Mouse (Mus musculus) lung, embryonic 15.5 days (tissue): ENCODE data around the gene Zfp78. TPM values are rescaled to one million over a fixed set of nuclear protein-coding genes. Genes with fewer than 3 reads are reported as not detected.
"Not testable (repeated sequence)": the region's sequence is repeated elsewhere in the genome, so short reads cannot be mapped to it uniquely, and the experiment has no call there.

Experiments used
- ATAC-seq: fragments of 200-750 bp; cut with Nextera tagmentation; 2 replicates; pipeline ENCODE4 v1.8.0; 2017; ENCODE audit warnings: moderate number of reproducible peaks, borderline replicate concordance; ENCODE audit not compliant: low FRiP score, low TSS enrichment; ENCODE audit errors: extremely low read depth
- H3K27ac ChIP-seq: fragments of 300-500 bp; sonication (generic); 2 replicates; pipeline ENCODE4 v1.5.1; 2015; ENCODE audit warnings: moderate library complexity, mild to moderate bottlenecking, inconsistent platforms
- H3K27me3 ChIP-seq: fragments of 300-500 bp; sonication (generic); 2 replicates; pipeline ENCODE4 v1.6.1; 2015; ENCODE audit warnings: inconsistent platforms
- H3K36me3 ChIP-seq: fragments of 300-500 bp; sonication (generic); 2 replicates; pipeline ENCODE4 v1.6.1; 2015; ENCODE audit warnings: inconsistent platforms
- H3K4me1 ChIP-seq: fragments of 300-500 bp; sonication (generic); 2 replicates; pipeline ENCODE4 v1.6.1; 2015; ENCODE audit warnings: inconsistent platforms
- H3K4me2 ChIP-seq: fragments of 300-500 bp; sonication (generic); 2 replicates; pipeline ENCODE4 v1.6.1; 2015; ENCODE audit warnings: inconsistent platforms, mild to moderate bottlenecking, moderate library complexity
- H3K4me3 ChIP-seq: fragments of 300-500 bp; sonication (generic); 2 replicates; pipeline ENCODE4 v1.5.1; 2015; ENCODE audit warnings: mild to moderate bottlenecking, inconsistent platforms
- H3K9ac ChIP-seq: fragments of 300-500 bp; sonication (generic); 2 replicates; pipeline ENCODE4 v1.6.1; 2015; ENCODE audit warnings: inconsistent platforms
- H3K9me3 ChIP-seq: fragments of 300-500 bp; sonication (generic); 2 replicates; pipeline ENCODE4 v1.6.1; 2016; ENCODE audit warnings: inconsistent platforms
- WGBS: fragments of 180-500 bp; shearing (Covaris S2); methylation state at CpG from one replicate; pipeline ENCODE4 v1.1.7; 2015; 5-methylcytosine and 5-hydroxymethylcytosine counted together
- polyA plus RNA-seq: library from polyadenylated mRNA; unstranded; fragments of >200 nt; fragmentation: Nextera tagmentation; extraction: Ambion mirVana; gene quantifications from 2 replicates; pipeline ENCODE4 v1.2.1, GENCODE M21; 2015

Zfp78 gene
- polyA plus RNA-seq, 1 experiment from 2014 or later, result 3.4 TPM

DNA sequence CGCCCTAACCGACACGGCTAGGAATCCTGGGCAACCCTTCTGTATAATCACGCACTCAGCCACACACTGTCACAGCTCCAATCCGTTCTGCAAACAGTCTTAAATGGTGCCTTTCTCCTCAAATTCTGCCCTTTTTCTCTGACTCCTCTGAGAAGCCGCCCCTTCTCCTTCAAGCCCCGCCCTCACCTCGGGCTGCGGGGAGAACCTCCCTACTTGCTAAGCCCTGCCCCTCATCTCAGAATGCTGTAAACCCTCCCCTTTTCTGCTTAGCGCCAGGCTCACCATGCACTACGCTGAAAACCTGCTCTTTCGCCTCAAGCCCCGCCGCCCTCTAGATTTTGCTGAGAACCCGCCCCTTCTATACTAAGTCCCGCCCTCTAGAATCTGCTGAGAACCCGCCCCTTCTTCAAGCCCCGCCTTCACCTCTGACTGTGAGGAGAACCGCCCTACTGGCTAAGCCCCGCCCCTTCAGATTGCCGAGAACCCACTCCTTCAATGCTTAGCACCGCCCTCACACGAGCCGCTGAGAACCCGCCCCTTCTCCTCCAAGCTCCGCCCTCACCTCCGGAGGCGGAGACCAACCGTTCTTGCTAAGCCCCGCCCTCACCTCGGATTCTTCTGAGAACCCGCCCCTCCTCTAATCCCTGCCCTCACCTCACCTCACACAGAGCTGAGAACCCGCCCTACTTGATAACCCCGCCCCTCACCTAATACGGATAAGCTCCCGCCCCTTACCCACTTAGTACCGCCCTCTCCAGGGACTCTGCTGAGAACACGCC, 623 bp upstream of the Zfp78 start:
- peak; percentile 94 for ATAC-seq
- H3K9ac ChIP-seq, result peak overlapping the region; percentile 66
- under 1% methylated on average over 35 of the region's 38 CpGs for WGBS
- H3K9me3 ChIP-seq, result no peaks in the 10 kb centered on the region
- H3K27ac ChIP-seq, result peak overlapping the region; percentile 95
- H3K4me2 ChIP-seq, result peak overlapping the region; percentile 78
- peak overlapping the region; percentile 66 for H3K4me3 ChIP-seq
- peaks cover 5% of the 10 kb centered on the region; the same call in 1 of the 2 replicates for H3K4me1 ChIP-seq
- no peaks in the 10 kb centered on the region for H3K36me3 ChIP-seq
- no peaks in the 10 kb centered on the region for H3K27me3 ChIP-seq

DNA sequence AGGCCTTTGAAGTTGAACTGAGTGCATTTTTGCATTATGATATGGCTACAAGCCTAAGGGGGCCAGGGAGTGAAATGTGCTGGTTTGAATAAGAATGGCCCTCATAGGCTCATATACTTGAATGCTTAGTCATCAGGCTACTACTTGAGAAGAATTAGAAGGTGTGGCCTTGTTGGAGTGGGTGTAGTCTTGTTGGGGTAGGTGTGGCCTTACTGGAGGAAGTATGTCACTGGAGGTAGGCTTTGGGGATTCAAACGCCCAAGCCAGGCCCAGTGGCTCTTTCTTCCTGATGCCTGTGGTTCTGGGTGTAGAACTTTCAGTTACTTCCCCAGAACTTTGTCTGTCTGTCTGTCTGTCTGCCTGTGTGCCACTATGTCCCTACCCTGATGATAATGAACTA, 1.7 kb downstream of the Zfp78 start:
- no peak overlapping the region for H3K9ac ChIP-seq
- no peak overlapping the region for H3K27ac ChIP-seq
- no peak overlapping the region for H3K4me2 ChIP-seq
- no peak for ATAC-seq
- H3K36me3 ChIP-seq, result no peaks in the 10 kb centered on the region
- no peak overlapping the region for H3K4me3 ChIP-seq
- 58% methylated on average over 1 of the region's 1 CpGs for WGBS
- no peaks in the 10 kb centered on the region for H3K27me3 ChIP-seq
- H3K9me3 ChIP-seq, result no peaks in the 10 kb centered on the region
- H3K4me1 ChIP-seq, result peaks cover 5% of the 10 kb centered on the region; the same call in 1 of the 2 replicates

DNA sequence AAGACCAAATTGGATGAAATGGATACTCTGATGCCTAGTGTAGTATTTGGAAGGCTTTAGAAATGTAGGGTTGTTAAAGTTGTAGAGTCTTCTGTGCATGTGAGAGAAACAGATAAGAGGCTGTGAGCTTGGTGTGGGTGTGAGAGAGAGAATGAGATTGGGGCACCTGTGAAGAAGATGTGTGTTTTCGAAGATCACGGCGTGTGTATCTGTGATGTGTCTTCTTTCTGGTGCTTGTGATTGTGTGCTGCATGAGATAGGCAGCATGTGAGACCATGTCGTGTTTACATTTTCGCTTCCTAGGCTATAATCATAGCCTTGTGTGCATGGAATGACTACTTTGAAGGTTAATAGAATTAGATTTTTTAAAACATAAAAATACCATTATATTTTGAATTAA, 4.1 kb downstream of the Zfp78 start:
- ATAC-seq, result no peak
- Histone ChIP-seq H3K9ac (no peak overlapping the region), H3K27me3 (no peaks in the 10 kb centered on the region), H3K36me3 (no peaks in the 10 kb centered on the region), H3K9me3 (no peaks in the 10 kb centered on the region), H3K27ac (no peak overlapping the region), H3K4me1 (no peaks in the 10 kb centered on the region), H3K4me3 (no peak overlapping the region), H3K4me2 (no peak overlapping the region)
- 89% methylated on average over 5 of the region's 5 CpGs for WGBS

DNA sequence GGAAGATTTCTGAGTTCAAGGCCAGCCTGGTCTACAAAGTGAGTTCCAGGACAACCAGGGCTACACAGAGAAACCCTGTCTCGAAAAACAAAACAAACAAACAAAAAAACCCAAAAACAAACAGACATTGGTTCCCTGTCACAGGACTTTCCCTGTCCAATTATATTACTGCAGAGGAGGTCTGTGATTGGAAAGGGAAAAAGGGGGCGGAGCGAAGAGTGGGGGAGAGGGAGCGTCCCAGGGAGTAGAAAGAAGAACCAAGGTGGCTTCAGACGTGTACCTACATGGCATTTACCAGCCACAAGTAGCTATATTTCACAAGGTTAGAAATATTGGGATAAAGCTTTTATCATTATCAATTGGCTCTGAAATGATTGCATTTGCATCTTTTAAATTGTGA, 5.1 kb downstream of the Zfp78 start:
- 75% methylated on average over 5 of the region's 5 CpGs for WGBS
- H3K9me3 ChIP-seq, ATAC-seq, H3K36me3 ChIP-seq, H3K9ac ChIP-seq, H3K27me3 ChIP-seq, H3K27ac ChIP-seq, H3K4me2 ChIP-seq, H3K4me1 ChIP-seq, H3K4me3 ChIP-seq: not testable (repeated sequence)

DNA sequence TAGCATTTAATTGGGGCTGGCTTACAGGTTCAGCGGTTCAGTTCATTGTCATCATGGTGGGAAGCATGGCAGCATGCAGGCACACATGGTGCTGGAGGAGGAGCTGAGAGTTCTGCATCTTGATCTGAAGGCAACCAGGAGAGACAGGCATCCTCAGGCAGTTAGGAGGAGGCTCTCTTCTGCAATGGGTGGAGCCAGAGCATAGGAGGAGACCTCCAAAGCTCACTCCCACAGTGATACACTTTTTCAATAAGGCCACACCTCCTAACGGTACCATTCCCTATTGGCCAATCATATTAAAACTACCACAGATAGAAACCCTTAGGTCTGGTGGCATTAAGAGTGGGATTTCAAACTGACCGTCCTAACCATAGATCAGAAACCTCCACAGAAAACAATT, 6.4 kb downstream of the Zfp78 start:
- WGBS, result 88% methylated on average over 3 of the region's 3 CpGs
- H3K4me2 ChIP-seq, result no peak overlapping the region
- no peak overlapping the region for H3K9ac ChIP-seq
- H3K36me3 ChIP-seq, result no peaks in the 10 kb centered on the region
- ATAC-seq, result no peak; the same call in 1 of the 2 replicates
- no peak overlapping the region for H3K4me3 ChIP-seq
- no peaks in the 10 kb centered on the region for H3K4me1 ChIP-seq
- no peaks in the 10 kb centered on the region for H3K27me3 ChIP-seq
- H3K9me3 ChIP-seq, result no peaks in the 10 kb centered on the region
- H3K27ac ChIP-seq, result no peak overlapping the region

DNA sequence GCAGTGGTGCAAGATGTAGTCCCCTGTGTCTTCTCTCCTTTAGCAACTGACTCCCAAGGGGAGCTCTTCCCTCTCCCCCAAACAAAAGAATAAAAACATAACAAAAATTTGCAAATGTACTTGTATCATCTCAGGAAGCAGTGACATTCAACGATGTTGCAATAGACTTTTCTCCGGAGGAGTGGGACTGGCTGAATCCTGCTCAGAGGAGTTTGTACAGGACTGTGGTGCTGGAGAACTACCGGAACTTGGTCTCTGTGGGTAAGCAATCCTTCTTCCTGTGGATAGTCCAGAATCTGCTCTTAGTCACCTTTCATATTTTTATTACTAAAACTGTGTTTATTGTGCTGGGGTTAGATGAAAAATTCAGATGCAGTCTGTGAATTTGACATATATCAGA, 9.9 kb downstream of the Zfp78 start:
- 0 out of 2 replicates have a peak, but pooled peaks cover 4% of the 10 kb centered on the region for H3K36me3 ChIP-seq

DNA sequence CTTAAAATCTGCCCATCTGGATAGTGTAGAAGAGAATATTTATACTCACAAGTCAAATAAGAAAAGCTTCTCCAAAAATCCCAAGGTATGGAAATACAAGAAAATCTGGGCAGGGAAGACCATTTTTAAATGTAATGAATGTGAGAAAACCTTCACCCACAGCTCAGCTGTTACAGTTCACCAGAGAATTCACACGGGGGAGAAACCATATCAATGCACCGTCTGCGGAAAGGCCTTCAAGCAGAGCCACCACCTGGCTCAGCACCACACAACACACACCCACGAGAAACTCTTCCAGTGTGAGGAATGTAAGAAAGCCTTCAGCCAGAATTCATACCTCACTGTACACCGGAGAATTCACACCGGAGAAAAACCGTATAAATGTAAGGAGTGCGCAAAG, 15.4 kb downstream of the Zfp78 start:
- 81% methylated on average over 8 of the region's 8 CpGs for WGBS
- Histone ChIP-seq H3K4me3 (no peak overlapping the region), H3K36me3 (0 out of 2 replicates have a peak, but pooled peaks cover 4% of the 10 kb centered on the region), H3K9me3 (no peaks in the 10 kb centered on the region), H3K4me2 (no peak overlapping the region), H3K27ac (no peak overlapping the region), H3K27me3 (no peaks in the 10 kb centered on the region), H3K9ac (no peak overlapping the region), H3K4me1 (peaks cover 7% of the 10 kb centered on the region; the same call in 1 of the 2 replicates)
- no peak for ATAC-seq

More for the DNA sequence above, 9.9 kb downstream of the Zfp78 start:
- Histone ChIP-seq H3K27ac (no peak overlapping the region), H3K4me3 (no peak overlapping the region), H3K4me2 (no peak overlapping the region), H3K9ac (no peak overlapping the region), H3K27me3 (no peaks in the 10 kb centered on the region), H3K9me3 (no peaks in the 10 kb centered on the region), H3K4me1 (no peaks in the 10 kb centered on the region)
- WGBS, result 83% methylated on average over 3 of the region's 3 CpGs
- ATAC-seq, result no peak

DNA sequence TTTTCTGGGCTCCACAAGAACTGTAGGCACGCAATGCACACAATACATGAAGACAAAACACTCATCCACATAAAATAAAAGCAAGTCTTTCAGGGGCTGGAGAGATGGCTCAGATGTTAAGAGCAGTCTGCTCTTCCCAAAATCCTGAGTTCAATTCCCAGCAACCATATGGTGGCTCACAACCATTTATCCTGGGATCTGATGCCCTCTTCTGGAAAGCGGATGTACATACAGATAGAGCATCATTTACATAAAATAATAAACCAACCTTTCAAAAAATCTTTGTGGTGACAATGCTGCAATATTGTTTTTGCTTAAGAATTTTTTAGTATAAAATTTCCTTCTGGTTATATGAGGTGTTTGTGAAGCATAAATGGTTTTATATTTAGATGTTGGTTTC, 18.4 kb downstream of the Zfp78 start:
- H3K4me3 ChIP-seq, result no peak overlapping the region
- no peak overlapping the region for H3K9ac ChIP-seq
- H3K36me3 ChIP-seq, result no peaks in the 10 kb centered on the region
- H3K27me3 ChIP-seq, result no peaks in the 10 kb centered on the region
- H3K4me2 ChIP-seq, result no peak overlapping the region
- H3K9me3 ChIP-seq, result no peaks in the 10 kb centered on the region
- peaks cover 14% of the 10 kb centered on the region for H3K4me1 ChIP-seq
- 81% methylated on average over 2 of the region's 2 CpGs for WGBS
- no peak overlapping the region for H3K27ac ChIP-seq
- ATAC-seq, result no peak

DNA sequence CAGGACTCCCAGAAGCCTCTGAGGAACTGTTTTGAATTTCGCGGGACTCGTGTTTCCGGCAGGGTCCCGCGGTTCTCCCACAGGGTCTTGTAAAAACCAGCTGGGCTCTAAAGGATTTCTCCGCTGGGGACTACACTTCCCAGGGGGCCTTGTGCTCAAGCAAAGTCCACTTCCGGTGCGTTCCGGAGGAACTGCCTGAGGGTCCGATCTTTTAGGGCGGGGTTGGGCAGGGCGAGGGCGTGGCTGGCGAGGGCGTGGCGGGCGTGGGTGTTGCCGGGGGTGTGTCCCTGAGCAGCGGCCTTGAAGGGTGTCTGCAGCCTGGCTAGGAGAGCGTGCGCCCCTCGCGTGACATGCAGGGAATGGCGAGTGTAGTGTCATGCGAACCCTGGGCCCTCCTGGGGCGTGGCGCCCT, 20.0 kb downstream of the Zfp78 start, which contains the start of gene Zfp28:
Gene Zfp28 (plus strand): TSS at position 252 of the 412 bp plus-strand sequence.
- Histone ChIP-seq H3K27ac (0 out of 2 replicates have a peak within 1 kb of the TSS, but pooled peaks have one; percentile 34), H3K4me3 (peak within 1 kb of the TSS; percentile 62), H3K36me3 (no peaks in the 10 kb centered on the region), H3K4me2 (peak within 1 kb of the TSS; percentile 81), H3K4me1 (peaks cover 14% of the 10 kb centered on the region), H3K27me3 (no peaks in the 10 kb centered on the region), H3K9ac (peak within 1 kb of the TSS; percentile 64), H3K9me3 (no peaks in the 10 kb centered on the region)
- ATAC-seq, result peak; percentile 98
- WGBS, result under 1% methylated on average over 28 of the region's 28 CpGs

DNA sequence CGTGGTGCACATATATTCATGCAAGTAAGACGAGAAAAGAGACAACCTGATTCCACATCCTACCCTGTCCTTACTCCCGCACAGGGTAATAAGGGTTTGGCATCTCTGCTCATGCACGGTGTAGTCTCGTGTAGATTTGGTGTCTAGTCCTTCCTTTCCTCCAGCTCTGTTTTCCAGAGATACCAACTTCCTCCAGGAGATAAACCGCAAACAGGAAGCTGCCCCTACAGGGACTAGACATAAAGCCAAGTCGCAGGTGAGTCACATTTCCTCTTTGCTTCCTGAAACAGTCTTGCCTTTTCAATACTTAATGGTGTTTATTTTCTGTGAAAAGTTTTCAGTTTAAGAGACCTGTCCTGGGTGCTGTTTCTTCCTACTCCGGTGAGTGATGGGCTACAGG, 20.9 kb downstream of the Zfp78 start:
- Histone ChIP-seq H3K4me3 (peak overlapping the region; percentile 62), H3K9me3 (no peaks in the 10 kb centered on the region), H3K4me2 (peak overlapping the region; percentile 81), H3K4me1 (peaks cover 14% of the 10 kb centered on the region), H3K27ac (no peak overlapping the region), H3K27me3 (no peaks in the 10 kb centered on the region), H3K9ac (peak overlapping the region; percentile 64), H3K36me3 (no peaks in the 10 kb centered on the region)
- WGBS, result 57% methylated on average over 8 of the region's 8 CpGs
- ATAC-seq, result no peak

DNA sequence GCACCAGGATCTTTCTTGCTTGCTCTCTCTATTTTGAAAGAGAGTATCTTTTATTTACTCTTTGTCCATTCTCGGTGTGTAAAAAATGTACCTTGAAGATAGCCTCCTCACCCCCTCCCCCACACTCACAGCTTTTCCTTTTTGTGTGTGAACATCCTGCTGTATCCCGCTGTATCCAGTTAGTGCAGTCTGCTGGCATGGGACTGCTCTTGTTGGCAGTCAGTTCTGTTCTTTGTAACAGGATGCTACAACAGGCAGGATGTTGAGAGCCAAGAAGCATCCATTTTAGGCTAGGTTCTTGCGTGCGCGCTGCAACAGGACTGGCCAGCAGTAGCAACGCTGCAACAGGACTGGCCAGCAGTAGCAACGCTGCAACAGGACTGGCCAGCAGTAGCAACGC, 23.9 kb downstream of the Zfp78 start:
- H3K27me3 ChIP-seq, result no peaks in the 10 kb centered on the region
- WGBS, result 87% methylated on average over 8 of the region's 8 CpGs

DNA sequence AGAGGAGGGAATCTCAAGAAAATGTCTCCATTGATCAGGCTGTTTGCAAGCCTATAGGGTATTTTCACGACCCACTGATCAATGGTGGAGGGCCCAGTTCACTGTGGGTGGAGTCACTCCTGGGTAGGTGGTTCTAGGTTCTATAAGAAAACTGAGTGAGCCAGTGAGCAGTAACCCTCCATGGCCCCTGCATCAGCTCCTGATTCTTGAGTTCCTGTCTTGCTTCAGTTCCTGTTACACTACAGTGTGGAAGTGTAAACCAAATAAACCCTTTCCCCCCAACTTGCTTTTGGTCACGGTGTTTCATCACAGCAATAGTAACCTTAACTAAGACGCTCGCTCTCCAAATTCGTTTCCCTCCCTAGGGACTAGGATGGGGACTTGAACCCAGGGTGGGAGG, 25.9 kb downstream of the Zfp78 start:
- H3K9me3 ChIP-seq, result no peaks in the 10 kb centered on the region
- H3K9ac ChIP-seq, result no peak overlapping the region
- H3K4me1 ChIP-seq, result peaks cover 3% of the 10 kb centered on the region; the same call in 1 of the 2 replicates
- no peak overlapping the region for H3K4me2 ChIP-seq
- ATAC-seq, result no peak
- 82% methylated on average over 5 of the region's 5 CpGs for WGBS
- no peak overlapping the region for H3K4me3 ChIP-seq
- H3K27ac ChIP-seq, result no peak overlapping the region
- H3K36me3 ChIP-seq, result peaks cover 34% of the 10 kb centered on the region
- H3K27me3 ChIP-seq, result no peaks in the 10 kb centered on the region

More for the DNA sequence above, 23.9 kb downstream of the Zfp78 start:
- H3K4me3 ChIP-seq, result no peak overlapping the region
- H3K9me3 ChIP-seq, result no peaks in the 10 kb centered on the region
- H3K27ac ChIP-seq, result no peak overlapping the region
- H3K4me2 ChIP-seq, result no peak overlapping the region
- no peak for ATAC-seq
- H3K4me1 ChIP-seq, result peaks cover 13% of the 10 kb centered on the region
- no peak overlapping the region for H3K9ac ChIP-seq
- peaks cover 18% of the 10 kb centered on the region; the same call in 1 of the 2 replicates for H3K36me3 ChIP-seq
